Mouse (Mus musculus): ENCODE data around the gene Ces2a. TPM values are rescaled to one million over a fixed set of nuclear protein-coding genes. Genes with fewer than 3 reads are reported as not detected.

Ces2a gene
- polyA plus RNA-seq (2017; shearing (Covaris generic)), result not detected

- no peak for ATAC-seq
Measured at GRCm38 (mm10) chr8:104733753-104734152, at the start of gene Ces2a. Gene Ces2a (plus strand): TSS chr8:104734003.

- ATAC-seq, result no peak
Measured at GRCm38 (mm10) chr8:104688433-104688832, 45.4 kb upstream of the Ces2a start.

GRCm38 (mm10) chr8:104698556-104698955 is 35.2 kb upstream of the Ces2a start:
- no peak for ATAC-seq

- no peak for ATAC-seq
Measured at GRCm38 (mm10) chr8:104701900-104702299, 31.9 kb upstream of the Ces2a start.

GRCm38 (mm10) chr8:104721166-104721565 is 12.6 kb upstream of the Ces2a start:
- ATAC-seq, result peak; percentile 40

GRCm38 (mm10) chr8:104731451-104731850 is 2.4 kb upstream of the Ces2a start:
- ATAC-seq, result no peak

GRCm38 (mm10) chr8:104731969-104732368 is 1.8 kb upstream of the Ces2a start:
- ATAC-seq, result no peak

GRCm38 (mm10) chr8:104742039-104742438 is 8.2 kb downstream of the Ces2a start:
- no peak for ATAC-seq

GRCm38 (mm10) chr8:104743410-104743809 is 9.6 kb downstream of the Ces2a start:
- ATAC-seq, result no peak

GRCm38 (mm10) chr8:104752818-104753217 is 19.0 kb downstream of the Ces2a start:
- ATAC-seq, result peak; percentile 46

GRCm38 (mm10) chr8:104757621-104758020 is 23.8 kb downstream of the Ces2a start:
- no peak for ATAC-seq

GRCm38 (mm10) chr8:104758209-104758608 is 24.4 kb downstream of the Ces2a start:
- ATAC-seq, result no peak

GRCm38 (mm10) chr8:104761126-104761525 is 27.3 kb downstream of the Ces2a start:
- no peak for ATAC-seq

- no peak for ATAC-seq
Measured at GRCm38 (mm10) chr8:104766485-104766884, 32.7 kb downstream of the Ces2a start.

GRCm38 (mm10) chr8:104770365-104770764 is 36.6 kb downstream of the Ces2a start:
- ATAC-seq, result no peak

- ATAC-seq, result no peak
Measured at GRCm38 (mm10) chr8:104787049-104787448, 53.2 kb downstream of the Ces2a start.

GRCm38 (mm10) chr8:104788929-104789328 is 55.1 kb downstream of the Ces2a start:
- ATAC-seq, result no peak

GRCm38 (mm10) chr8:104789886-104790680 is 56.3 kb downstream of the Ces2a start:
- ATAC-seq, result no peak

Other genes starting within 250 kb of the Ces2a start
- under 1 TPM in 1 of 2 experiments, not detected in 1; 0.16 TPM for gene Terb1, start 224.1 kb upstream of the Ces2a start, polyA plus RNA-seq (2017; shearing (Covaris generic))
- 10 to 100 TPM; 87.9 to 93.4 TPM for gene Nae1, start 199.4 kb upstream of the Ces2a start, polyA plus RNA-seq (2017; shearing (Covaris generic))
- 1 to 10 TPM; 3.0 to 4.4 TPM for gene Car7, start 199.3 kb upstream of the Ces2a start, polyA plus RNA-seq (2017; shearing (Covaris generic))
- gene Pdp2, start 142.6 kb upstream of the Ces2a start, polyA plus RNA-seq (2017; shearing (Covaris generic)), result 10 to 100 TPM; 17.1 to 18.9 TPM
- not detected for gene Cdh16, start 109.6 kb upstream of the Ces2a start, polyA plus RNA-seq (2017; shearing (Covaris generic))
- 10 to 100 TPM; 11.4 to 16.2 TPM for gene Rrad, start 102.7 kb upstream of the Ces2a start, polyA plus RNA-seq (2017; shearing (Covaris generic))
- 100 to 1,000 TPM; 102 to 109 TPM for gene Ciao2b, start 92.0 kb upstream of the Ces2a start, polyA plus RNA-seq (2017; shearing (Covaris generic))
- not detected for gene Ces2b, start 97.6 kb downstream of the Ces2a start, polyA plus RNA-seq (2017; shearing (Covaris generic))
- 10 to 100 TPM in 1 of 2 experiments, 1 to 10 TPM in 1; 8.9 to 16.3 TPM for gene Ces2c, start 113.1 kb downstream of the Ces2a start, polyA plus RNA-seq (2017; shearing (Covaris generic))
- gene Ces2e, start 192.3 kb downstream of the Ces2a start, polyA plus RNA-seq (2017; shearing (Covaris generic)), result not detected
- not detected for gene Ces2f, start 213.4 kb downstream of the Ces2a start, polyA plus RNA-seq (2017; shearing (Covaris generic))
- under 1 TPM; 0.13 to 0.37 TPM for gene Ces2g, start 227.7 kb downstream of the Ces2a start, polyA plus RNA-seq (2017; shearing (Covaris generic))